Mouse (Mus musculus): ENCODE measurements around the gene Vav2. TPM values are rescaled to one million over a fixed set of nuclear protein-coding genes. Genes with fewer than 3 reads are reported as not detected.

Vav2 gene
- total RNA-seq, 2 experiments from 2014 or later, result 5.6 to 8.9 TPM

GRCm38 (mm10) chr2:27361786-27362185 is 65.0 kb downstream of the Vav2 start:
- no peak for DNase-seq

- no peak for DNase-seq
These were observed 68.4 kb downstream of the Vav2 start for GRCm38 (mm10) chr2:27358461-27358860.

GRCm38 (mm10) chr2:27355684-27356083 is 71.1 kb downstream of the Vav2 start:
- no peak for DNase-seq

- no peak for DNase-seq
These were observed 72.1 kb downstream of the Vav2 start for GRCm38 (mm10) chr2:27354610-27355211.

- DNase-seq, result no peak
These were observed 74.1 kb downstream of the Vav2 start for GRCm38 (mm10) chr2:27352720-27353119.

- no peak for DNase-seq
These were observed 76.5 kb downstream of the Vav2 start for GRCm38 (mm10) chr2:27350371-27350770.

GRCm38 (mm10) chr2:27343984-27344453 is 82.8 kb downstream of the Vav2 start:
- no peak for DNase-seq

GRCm38 (mm10) chr2:27340682-27341081 is 86.2 kb downstream of the Vav2 start:
- no peak for DNase-seq

GRCm38 (mm10) chr2:27339051-27339450 is 87.8 kb downstream of the Vav2 start:
- no peak for DNase-seq

GRCm38 (mm10) chr2:27337261-27337660 is 89.6 kb downstream of the Vav2 start:
- DNase-seq, result no peak

GRCm38 (mm10) chr2:27336600-27336999 is 90.2 kb downstream of the Vav2 start:
- DNase-seq, result no peak

- no peak for DNase-seq
These were observed 92.0 kb downstream of the Vav2 start for GRCm38 (mm10) chr2:27334816-27335215.

GRCm38 (mm10) chr2:27331560-27331959 is 95.3 kb downstream of the Vav2 start:
- no peak for DNase-seq

GRCm38 (mm10) chr2:27330446-27330845 is 96.4 kb downstream of the Vav2 start:
- no peak for DNase-seq

- DNase-seq, result no peak
These were observed 97.3 kb downstream of the Vav2 start for GRCm38 (mm10) chr2:27329386-27330060.

GRCm38 (mm10) chr2:27328613-27329041 is 98.2 kb downstream of the Vav2 start:
- DNase-seq, result no peak

GRCm38 (mm10) chr2:27327886-27328285 is 98.9 kb downstream of the Vav2 start:
- DNase-seq, result no peak

- no peak for DNase-seq
These were observed 99.8 kb downstream of the Vav2 start for GRCm38 (mm10) chr2:27327076-27327475.

GRCm38 (mm10) chr2:27326357-27326756 is 100.5 kb downstream of the Vav2 start:
- no peak for DNase-seq

- no peak for DNase-seq
These were observed 102.1 kb downstream of the Vav2 start for GRCm38 (mm10) chr2:27324690-27325089.

GRCm38 (mm10) chr2:27321431-27321875 is 105.4 kb downstream of the Vav2 start:
- DNase-seq, result no peak

GRCm38 (mm10) chr2:27320820-27321219 is 106.0 kb downstream of the Vav2 start:
- DNase-seq, result no peak

- DNase-seq, result no peak
These were observed 108.2 kb downstream of the Vav2 start for GRCm38 (mm10) chr2:27318606-27319005.

- DNase-seq, result no peak
These were observed 108.6 kb downstream of the Vav2 start for GRCm38 (mm10) chr2:27318197-27318596.

Data from gastrocnemius, postnatal 10 days (tissue).